Mouse (Mus musculus) heart, adult 2 months (tissue): ENCODE measurements around the gene Ninj1. TPM values are rescaled to one million over a fixed set of nuclear protein-coding genes. Genes with fewer than 3 reads are reported as not detected.
A peak's percentile ranks its signal among the peaks of the same experiment; 100 is the strongest.

Experiments used
- DNase-seq, 2 experiments: peaks; one replicate each; pipeline ENCODE4 v3.0.0; 2021
- H3K27ac ChIP-seq: fragments of 200-600 bp; 2 replicates; pipeline ENCODE4 v1.8.1; 2022
- H3K27me3 ChIP-seq: fragments of 200-500 bp; 2 replicates; pipeline ENCODE4 v1.6.1; 2012; ENCODE audit warnings: mild to moderate bottlenecking, low read length, inconsistent platforms, mixed read lengths; ENCODE audit not compliant: control insufficient read depth, insufficient read depth
- H3K36me3 ChIP-seq: fragments of 200-500 bp; 2 replicates; pipeline ENCODE4 v1.6.1; 2012; ENCODE audit warnings: low read length, inconsistent platforms; ENCODE audit not compliant: control insufficient read depth, insufficient read depth
- H3K4me1 ChIP-seq: fragments of 200-500 bp; 2 replicates; pipeline ENCODE4 v1.6.1; 2011; ENCODE audit warnings: low read length; ENCODE audit not compliant: control insufficient read depth, insufficient read depth
- H3K4me3 ChIP-seq: fragments of 200-600 bp; 2 replicates; pipeline ENCODE4 v1.8.1; 2022
- H3K79me2 ChIP-seq: fragments of 200-500 bp; replicated peaks from 2 replicates; pipeline ENCODE4 v1.6.1; 2012; ENCODE audit warnings: mild to moderate bottlenecking, inconsistent platforms, low read length, moderate library complexity, mixed read lengths; ENCODE audit not compliant: control insufficient read depth, insufficient read depth
- H3K9ac ChIP-seq: fragments of 200-500 bp; 2 replicates; pipeline ENCODE4 v1.6.1; 2012; ENCODE audit warnings: low read depth, mild to moderate bottlenecking, control low read depth, inconsistent platforms, low read length, mixed read lengths
- CTCF ChIP-seq: fragments of 200-600 bp; IDR thresholded peaks from 2 replicates; pipeline ENCODE4 v1.8.1; 2022; ENCODE audit warnings: antibody characterized with exemption, mild to moderate bottlenecking, moderate library complexity
- EP300 ChIP-seq: fragments of 200-500 bp; IDR thresholded peaks from 2 replicates; pipeline ENCODE4 v1.6.1; 2011; ENCODE audit warnings: low read depth, low read length, control low read depth; ENCODE audit not compliant: insufficient read depth
- POLR2A ChIP-seq: fragments of 200-500 bp; IDR thresholded peaks from 2 replicates; pipeline ENCODE4 v1.6.1; 2011; ENCODE audit warnings: mild to moderate bottlenecking, low read depth, low read length, control low read depth; ENCODE audit not compliant: insufficient read depth
- WGBS: fragments of 180-500 bp; shearing (Covaris S2); methylation state at CpG from one replicate; pipeline ENCODE4 v1.1.7; 2018; 5-methylcytosine and 5-hydroxymethylcytosine counted together
- intact Hi-C: fragments of 180-260 bp; cut with DNase I; formaldehyde crosslinking; loops from one replicate; pipeline ENCODE4 v1.15.1; 2025
- polyA plus RNA-seq: library from polyadenylated mRNA; depleted of rRNA; stranded (reverse); fragments of >200 nt; gene quantifications from 2 replicates; pipeline ENCODE4 v1.2.3, GENCODE M21; 2012
- total RNA-seq, 2 experiments: library from RNA; stranded (reverse); gene quantifications; 2 replicates each; pipeline ENCODE4 v1.2.3; 2021

The Ninj1 gene
- total and polyA plus RNA-seq, 3 experiments, result 108 to 220 (median 152) TPM

DNA sequence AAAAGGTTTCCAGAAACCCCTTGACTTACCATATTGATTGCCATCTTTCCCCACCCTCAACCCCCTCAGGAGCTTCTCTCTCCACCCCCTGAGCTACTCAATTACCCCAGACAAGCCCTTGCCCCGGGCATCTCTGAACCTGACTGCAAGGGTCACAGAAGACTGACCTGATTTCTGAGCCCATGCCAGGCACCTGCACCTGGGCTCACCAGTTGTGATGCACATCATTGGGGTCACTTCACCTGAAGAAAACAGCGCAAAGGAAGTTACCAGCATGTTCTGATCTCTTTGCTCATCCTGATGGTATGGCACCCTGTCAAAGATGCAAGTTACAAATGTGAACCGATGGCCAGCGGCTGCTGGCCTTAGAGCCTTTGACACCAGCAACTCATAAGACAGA lies 38.6 kb upstream of the Ninj1 start:
- Histone ChIP-seq H3K36me3 (no peaks in the 10 kb centered on the region), H3K27me3 (peaks cover 7% of the 10 kb centered on the region), H3K4me1 (no peaks in the 10 kb centered on the region; the same call in 1 of the 2 replicates), H3K27ac (no peak overlapping the region), H3K79me2 (no peaks in the 10 kb centered on the region), H3K4me3 (no peak overlapping the region), H3K9ac (no peak overlapping the region)
- WGBS, result 87% methylated on average over 4 of the region's 4 CpGs
- intact Hi-C loops, result no loop called here
- DNase-seq, result no peak
- no peak for TF ChIP-seq EP300
- no peak for TF ChIP-seq POLR2A
- TF ChIP-seq CTCF, result no peak

- Histone ChIP-seq H3K4me1 (no peaks in the 10 kb centered on the region), H3K36me3 (no peaks in the 10 kb centered on the region), H3K27ac (no peak overlapping the region; the same call in 1 of the 2 replicates), H3K27me3 (no peaks in the 10 kb centered on the region; the same call in 1 of the 2 replicates), H3K4me3 (no peak overlapping the region), H3K79me2 (no peaks in the 10 kb centered on the region), H3K9ac (no peak overlapping the region)
- TF ChIP-seq CTCF, result no peak
- no peak for TF ChIP-seq EP300
- TF ChIP-seq POLR2A, result no peak
- DNase-seq, result no peak
- intact Hi-C loops, result loop anchor here (5.0 kb wide), 1 partner anchor 97 kb away; no protein-coding TSS in a partner anchor
- 71% methylated on average over 10 of the region's 10 CpGs for WGBS
These were observed 33.3 kb upstream of the Ninj1 start for GRCm38 (mm10) chr13:49154028-49154427.

DNA sequence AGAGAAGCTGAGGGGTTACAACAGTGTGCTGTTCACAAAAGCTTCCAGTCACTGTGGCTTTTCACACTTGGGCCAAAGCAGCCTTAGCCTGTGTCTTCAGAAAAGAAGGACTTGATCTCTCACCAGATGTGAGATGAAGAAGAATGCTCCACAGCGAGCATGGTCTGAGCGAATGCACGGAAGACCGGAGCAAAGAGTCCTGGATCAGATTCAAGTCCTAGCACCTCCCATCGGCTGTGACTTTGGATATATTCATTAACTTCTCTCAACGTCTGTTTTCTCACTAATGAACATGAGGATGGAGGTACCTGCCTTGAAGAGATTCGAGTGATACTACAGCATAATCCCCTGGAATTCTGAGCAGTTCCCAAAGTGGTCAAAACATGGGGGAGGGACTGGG lies 32.7 kb upstream of the Ninj1 start:
- Histone ChIP-seq H3K4me1 (no peaks in the 10 kb centered on the region), H3K9ac (no peak overlapping the region), H3K27me3 (no peaks in the 10 kb centered on the region; the same call in 1 of the 2 replicates), H3K27ac (no peak overlapping the region), H3K36me3 (no peaks in the 10 kb centered on the region), H3K4me3 (no peak overlapping the region), H3K79me2 (no peaks in the 10 kb centered on the region)
- intact Hi-C loops, result loop anchor here (5.0 kb wide), 1 partner anchor 97 kb away; no protein-coding TSS in a partner anchor
- no peak for DNase-seq
- TF ChIP-seq EP300 (no peak), POLR2A (no peak), CTCF (no peak)
- WGBS, result 50% methylated on average over 7 of the region's 7 CpGs

- TF ChIP-seq EP300 (no peak), CTCF (peak; percentile 53)
These were observed 30.6 kb upstream of the Ninj1 start for GRCm38 (mm10) chr13:49156645-49157044.

DNA sequence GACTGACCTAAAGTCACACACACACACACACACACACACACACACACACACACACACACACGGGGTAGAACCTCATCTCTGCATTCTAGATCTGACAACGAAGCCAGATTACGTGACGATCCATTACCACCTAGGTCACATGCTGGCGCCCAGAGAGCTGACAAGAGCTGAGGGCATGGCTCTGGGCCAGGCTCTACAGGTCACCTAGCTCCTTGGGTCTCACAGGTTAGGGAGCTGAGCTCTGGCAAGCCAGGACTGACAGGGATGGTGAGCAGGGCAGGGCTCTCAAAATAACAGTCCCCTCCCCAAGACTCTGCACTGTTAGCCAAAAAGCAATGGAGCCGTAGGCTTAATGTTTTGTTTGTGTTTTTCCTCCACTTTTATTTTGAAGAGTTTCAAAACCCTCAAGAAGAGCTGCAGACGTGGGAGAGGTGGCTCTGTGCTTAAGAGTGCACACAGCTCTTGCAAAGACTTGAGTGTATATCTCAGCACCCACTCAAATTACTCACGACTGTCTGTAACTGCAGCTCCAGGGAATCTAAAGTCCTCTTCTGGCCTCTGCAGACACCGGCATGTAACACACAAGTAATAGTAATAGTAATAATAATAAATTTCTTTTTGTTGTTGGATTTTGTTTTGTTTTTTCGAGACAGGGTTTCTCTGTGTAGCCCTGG lies 29.1 kb upstream of the Ninj1 start:
- WGBS, result 75% methylated on average over 10 of the region's 10 CpGs
- no peak overlapping the region for H3K27ac ChIP-seq
- no peaks in the 10 kb centered on the region for H3K36me3 ChIP-seq
- no peak overlapping the region for H3K9ac ChIP-seq
- H3K4me1 ChIP-seq, result no peaks in the 10 kb centered on the region
- intact Hi-C loops, result no loop called here
- TF ChIP-seq EP300 (no peak), CTCF (no peak), POLR2A (no peak)
- H3K27me3 ChIP-seq, result no peaks in the 10 kb centered on the region
- no peak overlapping the region for H3K4me3 ChIP-seq
- no peak for DNase-seq
- no peaks in the 10 kb centered on the region for H3K79me2 ChIP-seq

More at GRCm38 (mm10) chr13:49156645-49157044, 30.6 kb upstream of the Ninj1 start:
- H3K79me2 ChIP-seq, result no peaks in the 10 kb centered on the region
- H3K9ac ChIP-seq, result no peak overlapping the region
- no peaks in the 10 kb centered on the region for H3K36me3 ChIP-seq
- 70% methylated on average over 4 of the region's 4 CpGs for WGBS
- H3K27me3 ChIP-seq, result no peaks in the 10 kb centered on the region
- DNase-seq, result no peak
- intact Hi-C loops, result no loop called here
- H3K4me1 ChIP-seq, result no peaks in the 10 kb centered on the region
- H3K27ac ChIP-seq, result no peak overlapping the region
- H3K4me3 ChIP-seq, result no peak overlapping the region

GRCm38 (mm10) chr13:49161236-49161635 lies 26.0 kb upstream of the Ninj1 start:
- Histone ChIP-seq H3K4me1 (no peaks in the 10 kb centered on the region), H3K27ac (no peak overlapping the region), H3K36me3 (no peaks in the 10 kb centered on the region), H3K27me3 (no peaks in the 10 kb centered on the region), H3K4me3 (no peak overlapping the region), H3K79me2 (no peaks in the 10 kb centered on the region), H3K9ac (no peak overlapping the region)
- intact Hi-C loops, result no loop called here
- TF ChIP-seq POLR2A, result no peak
- TF ChIP-seq CTCF, result 0 out of 2 replicates have a peak, but pooled peaks have one; percentile 9
- WGBS, result 52% methylated on average over 2 of the region's 2 CpGs
- DNase-seq, result no peak
